Mouse (Mus musculus): ENCODE measurements around the gene R3hdm2.

R3hdm2 gene

DNA sequence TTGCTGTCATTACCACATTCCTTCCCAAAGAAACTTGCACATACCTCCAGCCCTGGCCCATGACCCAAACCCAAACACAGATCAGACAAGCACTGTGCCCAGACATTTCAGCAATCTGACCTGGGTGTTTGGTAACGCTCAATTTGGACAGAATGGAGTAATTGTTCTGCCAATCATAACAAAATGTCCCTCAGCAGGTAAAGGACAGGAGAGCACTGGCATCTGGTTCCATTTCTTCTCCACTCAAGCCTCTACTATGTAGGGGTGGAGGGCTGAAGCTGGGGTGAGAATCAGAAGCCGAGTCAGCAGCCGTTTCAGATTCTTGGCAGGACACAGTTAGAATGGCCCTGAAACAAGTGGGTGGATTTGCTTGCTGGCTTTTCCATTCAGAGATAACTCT is 112.0 kb downstream of the R3hdm2 start:
- DNase-seq (ENCODE audit: low spot score), result no peak

GRCm38 (mm10) chr10:127496156-127496555 is 116.0 kb downstream of the R3hdm2 start:
- DNase-seq (ENCODE audit: low spot score), result no peak

DNA sequence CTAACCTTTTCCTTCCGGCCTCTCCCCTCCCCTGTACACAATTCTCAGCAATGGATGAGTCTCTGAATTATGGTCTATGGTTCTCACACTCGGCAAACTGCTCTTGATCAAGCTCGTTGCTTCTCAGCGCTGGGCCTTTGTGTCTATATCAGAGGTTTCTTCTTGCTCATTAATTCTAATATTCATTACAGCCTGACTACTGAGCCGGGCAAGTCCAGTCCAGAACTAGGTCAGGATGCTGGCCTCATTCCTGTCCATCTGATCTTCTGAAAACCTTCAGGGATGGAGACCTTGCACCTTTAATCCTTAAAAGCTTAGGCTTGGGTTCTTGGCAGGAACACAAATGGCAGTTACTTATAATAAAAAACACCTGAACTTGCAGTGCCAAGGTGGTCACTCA is 119.4 kb downstream of the R3hdm2 start:
- no peak for DNase-seq (ENCODE audit: low spot score)

- no peak for DNase-seq (ENCODE audit: low spot score)
These were observed 119.9 kb downstream of the R3hdm2 start for GRCm38 (mm10) chr10:127500042-127500441.

GRCm38 (mm10) chr10:127500894-127501893 is 121.1 kb downstream of the R3hdm2 start, which contains the start of gene Stac3:
TSS of gene Stac3 (plus strand) at chr10:127501686.
- no peak for DNase-seq (ENCODE audit: low spot score)

- DNase-seq (ENCODE audit: low spot score), result peak; percentile 65
These were observed 128.1 kb downstream of the R3hdm2 start for GRCm38 (mm10) chr10:127508239-127508638.

DNA sequence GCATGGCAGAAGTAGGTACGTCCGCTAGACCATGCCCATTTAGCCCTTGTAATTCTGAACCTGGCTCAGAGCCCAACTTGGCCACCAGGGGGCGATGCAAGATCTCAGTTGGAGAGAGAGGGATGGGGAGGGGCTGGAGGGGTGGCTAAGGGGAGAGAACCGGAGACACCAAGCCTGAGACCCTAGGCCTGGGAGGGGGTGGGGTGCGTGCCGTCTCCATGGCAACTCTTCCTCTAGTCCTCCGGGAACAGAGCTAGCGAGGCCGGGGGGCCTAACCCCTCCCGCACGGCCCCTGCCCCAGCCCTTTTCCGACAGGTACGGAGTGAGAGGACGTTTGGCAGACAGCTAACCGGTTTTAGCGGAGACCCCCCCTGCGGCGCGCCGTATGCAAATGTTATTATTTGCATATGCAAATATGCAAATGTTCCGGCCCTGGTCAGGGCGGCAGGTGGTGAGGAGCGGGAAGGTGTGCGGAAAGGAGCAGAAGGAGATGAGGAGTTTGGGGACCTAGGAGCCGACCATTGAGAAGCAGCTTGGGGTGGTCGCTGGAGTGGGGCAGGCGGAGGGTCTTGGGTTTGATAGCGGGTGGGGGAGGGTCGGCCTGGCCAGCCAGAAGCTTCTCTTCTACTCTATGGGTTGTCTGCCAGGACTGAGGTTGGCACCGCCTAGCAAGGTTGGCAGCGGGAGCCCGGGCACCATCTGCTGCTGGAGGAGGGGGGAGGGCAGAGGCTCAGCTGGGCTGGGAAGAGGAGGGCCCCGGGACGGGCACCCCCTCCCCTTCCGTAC is 129.1 kb downstream of the R3hdm2 start:
- DNase-seq (ENCODE audit: low spot score), result peak; percentile 72

DNA sequence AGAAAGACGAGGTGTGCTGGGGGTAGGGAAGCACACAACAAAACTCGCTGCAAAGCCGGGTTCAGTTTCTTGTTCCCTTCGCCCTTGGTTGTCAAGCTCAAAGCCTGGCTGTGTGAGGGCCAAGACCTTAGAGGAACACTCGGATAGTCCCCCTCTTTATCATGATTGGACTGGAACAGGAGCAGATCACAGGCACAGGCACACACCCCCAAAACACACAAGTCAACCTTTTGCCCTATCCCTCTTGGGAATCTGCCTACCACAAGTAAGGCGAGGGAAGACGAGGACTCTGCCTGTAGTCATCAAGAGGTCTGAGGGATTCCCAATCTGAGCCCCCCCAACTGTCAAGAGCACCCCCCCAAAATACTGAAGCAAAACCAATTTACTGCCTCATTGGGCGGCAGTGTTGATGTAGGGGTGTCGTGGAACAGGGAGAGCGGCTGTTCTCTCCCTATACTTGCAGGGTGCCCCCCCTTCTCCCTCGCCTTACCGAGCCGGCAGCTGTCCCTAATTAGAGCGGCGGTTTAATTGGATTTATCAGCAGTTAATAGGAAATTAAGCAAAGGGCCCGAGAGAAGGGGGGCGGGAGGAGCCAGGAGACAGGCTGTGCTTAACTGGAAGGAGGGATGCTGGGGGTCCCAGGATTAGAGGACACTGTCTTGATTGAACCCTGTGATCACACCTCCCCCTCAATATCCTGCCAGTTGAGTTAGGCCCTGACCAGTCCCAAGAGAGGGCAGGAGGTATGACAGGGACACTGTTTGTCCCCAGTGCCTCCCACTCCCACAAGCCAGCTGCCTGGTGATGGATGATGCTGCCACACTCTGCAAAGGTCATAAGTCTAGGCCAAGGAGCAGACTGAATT is 129.9 kb downstream of the R3hdm2 start:
- DNase-seq (ENCODE audit: low spot score), result no peak

- no peak for DNase-seq (ENCODE audit: low spot score)
These were observed 130.9 kb downstream of the R3hdm2 start for GRCm38 (mm10) chr10:127510895-127511617.

GRCm38 (mm10) chr10:127511634-127512306 is 131.6 kb downstream of the R3hdm2 start:
- DNase-seq (ENCODE audit: low spot score), result peak; percentile 91

DNA sequence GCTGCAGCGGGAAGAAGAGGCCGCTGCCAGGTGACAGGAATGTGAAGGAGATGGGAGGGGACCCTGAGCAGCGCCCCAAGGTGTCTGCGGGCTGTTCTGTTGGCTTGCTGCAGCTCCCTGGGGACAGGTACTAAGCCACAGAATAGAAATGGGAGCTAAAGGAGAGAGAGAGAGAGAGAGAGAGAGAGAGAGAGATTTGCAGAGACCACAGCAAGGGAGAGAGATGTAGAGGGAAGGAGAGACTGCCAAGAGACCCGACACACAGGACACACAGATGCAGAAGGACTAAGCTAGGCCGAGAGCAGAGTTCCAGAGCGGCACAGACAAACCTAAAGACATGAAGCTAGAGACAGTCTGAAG is 132.2 kb downstream of the R3hdm2 start:
- no peak for DNase-seq (ENCODE audit: low spot score)

DNA sequence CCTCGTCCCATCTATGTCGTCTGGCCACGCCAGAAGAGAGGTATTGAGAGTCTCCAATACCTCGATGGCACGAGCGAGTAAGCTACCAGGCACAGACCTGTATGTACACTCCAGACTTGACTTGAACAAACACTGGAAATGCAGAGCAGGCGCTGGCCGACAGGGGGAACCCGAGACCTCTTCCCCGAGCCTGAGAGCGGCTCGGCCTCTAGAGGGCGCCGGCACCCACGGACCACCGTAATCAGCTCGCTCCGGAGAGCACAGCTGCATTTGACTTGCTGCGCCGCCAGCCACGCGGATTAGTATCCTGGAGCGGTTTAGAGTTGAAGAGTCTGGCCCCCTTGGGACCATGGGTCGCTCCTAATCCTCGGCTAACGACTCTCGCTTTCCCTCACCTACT is 132.7 kb downstream of the R3hdm2 start:
- peak; percentile 88 for DNase-seq (ENCODE audit: low spot score)

GRCm38 (mm10) chr10:127513501-127514091 is 133.5 kb downstream of the R3hdm2 start:
- DNase-seq (ENCODE audit: low spot score), result no peak

DNA sequence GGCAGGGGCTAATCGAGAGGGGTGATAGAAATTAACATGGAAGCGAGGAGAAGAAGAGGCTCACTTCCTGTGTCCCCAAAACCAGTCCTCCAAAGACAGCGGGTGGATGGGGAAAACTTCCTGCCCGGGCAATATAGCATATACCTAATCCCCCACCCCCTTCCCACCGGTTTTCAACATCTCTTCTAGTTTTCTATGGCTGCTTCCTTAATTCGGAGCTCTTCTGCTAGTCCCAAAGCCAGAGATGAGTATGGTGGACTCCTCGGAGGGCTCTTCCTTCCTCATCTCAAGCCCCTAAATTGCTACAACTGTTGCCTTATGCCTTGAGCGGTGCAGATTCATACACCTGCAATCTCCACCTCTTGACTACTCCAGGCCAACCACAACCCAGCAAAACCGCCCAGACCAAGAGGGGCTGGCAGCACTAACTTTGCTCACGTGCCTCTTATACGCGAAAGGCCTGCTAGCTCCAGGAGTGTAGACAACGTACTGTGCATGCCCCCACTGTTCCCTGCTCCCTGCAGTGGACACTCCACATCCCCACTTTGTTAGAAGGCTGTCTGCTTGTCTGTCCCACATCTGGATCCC is 134.1 kb downstream of the R3hdm2 start:
- DNase-seq (ENCODE audit: low spot score), result no peak

DNA sequence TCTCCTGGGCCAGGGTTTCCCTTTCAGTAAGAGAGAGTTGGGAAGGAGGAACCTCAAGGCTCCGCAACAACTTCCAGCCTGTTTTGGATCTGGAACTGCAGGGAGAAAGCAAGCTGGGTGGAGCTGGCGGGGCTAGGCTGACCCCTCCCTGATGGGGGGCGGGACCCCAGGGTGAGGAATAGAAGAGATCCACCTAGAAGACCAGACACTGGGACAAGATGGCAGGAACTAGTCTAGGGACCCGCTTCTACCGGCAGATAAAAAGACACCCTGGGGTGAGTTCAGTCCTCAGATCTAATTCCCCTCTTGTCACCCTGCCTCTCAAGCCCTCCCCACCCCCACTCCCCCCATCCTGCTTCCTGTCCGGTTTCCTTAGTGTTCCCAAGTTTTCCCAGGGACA is 134.6 kb downstream of the R3hdm2 start, which contains the start of gene Ndufa4l2:
Ndufa4l2 (plus strand) TSS at position 204 of the 400 bp plus-strand sequence.
- no peak for DNase-seq (ENCODE audit: low spot score)

DNA sequence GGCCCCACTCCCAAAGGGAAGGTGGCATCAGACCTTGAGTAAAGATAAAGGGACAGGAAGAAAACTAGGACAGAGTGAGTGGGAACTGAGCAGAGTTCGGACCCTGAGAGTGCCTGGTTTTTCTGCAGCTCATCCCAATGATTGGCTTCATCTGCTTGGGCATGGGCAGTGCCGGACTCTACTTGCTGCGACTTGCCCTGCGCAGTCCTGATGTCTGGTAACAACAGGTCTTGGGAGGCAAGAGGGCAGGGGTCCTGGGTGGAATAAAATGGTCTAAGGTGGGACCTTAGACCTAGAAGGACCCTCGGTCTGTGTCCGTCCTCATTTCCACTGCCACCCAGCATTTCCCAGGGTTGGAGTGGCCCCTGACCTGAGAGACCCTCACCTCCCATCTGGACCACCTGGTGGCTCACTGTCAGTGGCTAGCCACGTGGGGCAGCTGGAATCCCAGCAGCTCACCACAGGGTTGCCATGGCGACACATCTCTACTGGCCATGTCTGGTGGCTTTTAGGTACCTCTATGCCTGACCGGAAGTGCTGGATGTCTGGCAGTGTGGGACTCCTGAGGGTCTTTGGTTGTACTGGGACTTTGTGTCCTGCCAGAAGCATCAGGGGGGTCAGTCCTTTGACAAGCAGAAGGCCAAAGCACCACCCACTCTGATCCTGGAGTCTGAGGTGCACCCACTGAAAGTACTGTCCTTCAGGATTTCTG is 135.3 kb downstream of the R3hdm2 start:
- DNase-seq (ENCODE audit: low spot score), result no peak

DNA sequence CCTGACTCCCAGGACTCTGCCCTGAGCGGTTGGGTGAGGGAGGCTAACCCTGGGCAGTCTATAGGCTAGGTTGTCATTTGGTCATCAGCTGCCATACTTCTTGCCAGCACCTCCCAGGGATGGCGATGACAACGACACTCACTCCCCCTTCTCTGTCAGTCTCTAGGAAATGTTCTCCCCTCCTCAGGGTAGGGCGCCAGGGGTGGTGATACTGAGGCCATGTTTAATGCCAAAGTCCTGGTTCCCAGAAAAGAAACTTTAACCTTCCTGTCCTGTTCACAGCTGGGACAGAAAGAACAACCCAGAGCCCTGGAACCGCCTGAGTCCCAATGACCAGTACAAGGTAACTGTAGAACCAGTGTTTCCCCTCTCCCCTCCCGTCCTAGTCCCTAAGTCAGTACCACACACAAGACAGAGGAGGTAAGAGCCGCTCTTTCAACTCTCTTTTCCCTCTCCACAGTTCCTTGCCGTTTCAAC is 135.9 kb downstream of the R3hdm2 start:
- DNase-seq (ENCODE audit: low spot score), result no peak

- DNase-seq (ENCODE audit: low spot score), result no peak
These were observed 136.6 kb downstream of the R3hdm2 start for GRCm38 (mm10) chr10:127516576-127517260.
